Mouse (Mus musculus) thymus, adult 2 months (tissue): ENCODE data around the gene Plxnc1.

Experiments used
- CTCF ChIP-seq: fragments of 200-500 bp; IDR thresholded peaks from 2 replicates; pipeline ENCODE4 v1.5.1; 2012; ENCODE audit warnings: mild to moderate bottlenecking, control low read depth, low read length, moderate library complexity, borderline replicate concordance; ENCODE audit not compliant: control insufficient read depth, poor library complexity, insufficient read depth; ENCODE audit errors: extremely low read depth
- POLR2A ChIP-seq: fragments of 200-500 bp; IDR thresholded peaks from 2 replicates; pipeline ENCODE4 v1.6.1; 2012; ENCODE audit warnings: mild to moderate bottlenecking, low read length, control low read depth, moderate library complexity; ENCODE audit not compliant: control insufficient read depth, poor library complexity, insufficient read depth; ENCODE audit errors: extremely low read depth

GRCm38 (mm10) chr10:94804909-94805220, 139.8 kb downstream of the Plxnc1 start:
- TF ChIP-seq CTCF, result no peak
- no peak for TF ChIP-seq POLR2A
